Mouse (Mus musculus) kidney, adult 11 months (tissue): Measurements from ENCODE around the gene Ern1.
"Not testable (repeated sequence)": the region's sequence is repeated elsewhere in the genome, so short reads cannot be mapped to it uniquely, and the experiment has no call there.

Experiments
- DNase-seq: peaks from one replicate; pipeline ENCODE4 v3.0.0; 2022

Ern1 gene

DNA sequence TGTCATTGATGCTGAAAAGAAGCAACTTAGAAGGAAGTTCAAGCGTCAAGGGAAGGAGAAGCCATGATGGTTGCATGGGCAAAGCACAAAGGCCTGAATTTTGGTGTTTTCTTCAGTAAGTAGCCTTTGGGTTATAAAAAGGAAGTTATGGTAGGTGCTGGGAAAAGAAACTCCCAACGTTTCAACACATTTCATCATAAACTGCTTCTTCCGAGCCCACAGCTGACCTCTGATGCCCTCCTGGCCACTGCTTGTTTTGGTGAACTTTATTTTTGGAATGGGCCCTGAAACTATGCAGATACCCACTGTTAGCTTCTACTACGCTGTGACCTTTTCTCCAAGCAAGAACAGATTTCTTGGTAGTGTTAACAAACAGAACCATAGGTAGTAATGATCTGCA, 58.0 kb downstream of the Ern1 start:
- no peak for DNase-seq

GRCm38 (mm10) chr11:106428556-106428955, 59.1 kb downstream of the Ern1 start:
- no peak for DNase-seq

GRCm38 (mm10) chr11:106428106-106428505, 59.5 kb downstream of the Ern1 start:
- DNase-seq = no peak

DNA sequence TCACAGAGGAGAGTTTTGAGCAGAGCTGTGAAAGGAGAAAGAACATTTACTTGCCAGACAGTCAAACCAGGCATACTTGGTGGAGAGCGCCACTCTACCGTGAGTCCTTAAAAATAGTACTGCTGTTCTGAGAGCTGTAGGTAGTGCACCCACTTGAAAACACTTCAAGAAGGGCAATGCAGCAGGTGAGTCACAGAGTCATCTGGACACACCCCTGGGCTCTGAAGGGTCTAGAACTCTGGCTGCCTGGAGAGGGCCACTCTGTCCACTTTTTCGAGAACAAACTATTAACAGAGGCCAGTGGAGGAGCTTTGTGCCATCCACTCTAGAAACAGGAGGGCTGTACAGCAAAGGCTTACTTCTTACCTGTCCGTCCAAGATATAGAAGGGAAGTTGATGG, 61.2 kb downstream of the Ern1 start:
- DNase-seq = no peak

- no peak for DNase-seq
Measured at GRCm38 (mm10) chr11:106425201-106425600, 62.5 kb downstream of the Ern1 start.

GRCm38 (mm10) chr11:106419262-106420102, 68.2 kb downstream of the Ern1 start:
- no peak for DNase-seq

GRCm38 (mm10) chr11:106418622-106419196, 68.9 kb downstream of the Ern1 start:
- peak; percentile 74 for DNase-seq

DNA sequence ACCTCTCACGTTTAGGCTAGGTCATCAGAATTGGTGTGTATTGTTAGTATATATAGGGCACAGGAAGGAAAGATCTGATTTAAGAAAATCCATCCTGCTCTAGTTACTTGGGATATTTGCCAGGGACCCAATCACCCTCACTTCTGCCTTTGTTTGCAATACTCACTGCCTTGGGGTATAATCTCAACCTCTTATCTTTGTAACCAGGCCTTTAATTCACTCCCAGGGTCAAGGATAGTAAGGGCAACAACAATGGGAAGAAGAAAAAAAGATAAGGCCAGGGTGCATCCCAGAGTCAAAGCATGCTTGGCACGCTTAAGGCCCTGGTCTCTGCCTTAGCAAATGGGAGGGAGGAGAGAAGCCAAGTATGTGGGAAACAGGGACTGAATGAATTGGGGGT, 69.8 kb downstream of the Ern1 start:
- no peak for DNase-seq

GRCm38 (mm10) chr11:106416331-106416730, 71.3 kb downstream of the Ern1 start:
- no peak for DNase-seq

DNA sequence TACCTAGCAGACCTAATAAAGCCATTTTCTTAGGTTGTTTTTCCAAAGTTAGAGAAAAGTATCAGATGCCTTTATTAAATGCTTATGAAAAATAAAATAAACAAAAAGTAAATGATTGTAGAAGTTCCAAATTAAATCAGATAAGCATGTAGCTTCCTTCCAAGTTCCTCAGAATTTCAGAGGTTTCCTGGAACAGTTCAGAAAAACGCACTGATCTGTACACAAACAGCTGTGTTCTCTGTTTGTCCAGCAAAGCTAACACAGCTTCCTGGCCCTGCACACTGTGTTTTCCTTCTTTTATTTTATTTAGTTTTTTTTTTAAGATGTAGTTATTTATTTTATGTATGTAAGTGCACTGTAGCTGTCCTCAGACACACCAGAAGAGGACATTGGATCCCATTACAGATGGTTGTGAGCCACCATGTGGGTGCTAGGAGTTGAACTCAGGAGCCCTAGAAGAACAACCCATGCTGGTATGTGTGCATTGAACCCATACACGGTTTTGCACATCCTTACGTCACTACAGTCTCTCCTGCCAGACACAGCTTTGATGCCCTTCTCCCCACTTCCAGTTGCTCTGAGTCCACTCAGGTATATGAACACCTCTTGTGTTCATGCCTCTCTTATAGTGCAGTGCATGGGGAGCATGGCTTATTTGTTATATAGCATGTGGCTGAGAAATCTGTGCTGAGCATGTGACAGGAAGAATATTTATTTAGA, 74.9 kb downstream of the Ern1 start:
- no peak for DNase-seq

DNA sequence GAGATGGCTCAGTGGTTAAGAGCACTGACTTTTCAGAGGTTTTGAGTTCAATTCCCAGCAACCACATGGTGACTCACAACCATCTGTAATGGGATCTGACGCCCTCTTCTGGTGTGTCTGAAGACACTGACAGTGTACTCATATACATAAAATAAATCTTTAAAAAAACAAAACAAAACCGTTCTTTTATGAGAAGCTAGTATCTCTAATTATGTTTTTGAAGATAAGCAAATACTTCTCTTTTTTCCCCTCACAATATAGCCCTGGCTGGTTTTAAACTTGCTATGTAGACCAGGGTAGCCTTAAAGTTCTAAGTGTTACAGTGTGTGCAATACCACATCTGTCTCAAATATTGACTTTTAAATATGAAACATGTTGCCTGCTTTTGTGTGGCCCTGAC, 76.5 kb downstream of the Ern1 start:
- DNase-seq = no peak

GRCm38 (mm10) chr11:106410507-106410906, 77.1 kb downstream of the Ern1 start:
- no peak for DNase-seq

DNA sequence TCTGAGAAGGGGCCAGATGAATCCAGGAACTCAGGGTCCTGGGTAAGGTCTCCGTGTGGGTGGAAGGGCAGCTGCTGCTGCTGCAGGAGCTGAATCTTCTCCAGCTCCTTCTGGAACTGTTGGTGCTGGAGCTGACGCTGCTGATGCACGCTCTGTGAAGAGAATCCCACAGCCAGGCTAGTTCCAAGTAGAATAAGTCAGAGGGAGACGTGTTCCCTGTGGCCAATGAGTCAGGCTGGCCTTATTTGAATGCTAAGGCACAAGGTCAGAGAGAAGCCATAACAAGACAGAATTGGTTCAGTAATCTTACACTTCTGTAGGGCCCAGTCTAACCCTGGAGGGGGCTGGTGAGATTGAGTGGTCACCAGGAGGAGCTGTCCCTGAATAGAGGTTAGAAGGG, 77.6 kb downstream of the Ern1 start:
- DNase-seq = no peak

GRCm38 (mm10) chr11:106398481-106398880, 89.2 kb downstream of the Ern1 start:
- DNase-seq = no peak

- no peak for DNase-seq
Measured at GRCm38 (mm10) chr11:106397656-106398055, 90.0 kb downstream of the Ern1 start.

- DNase-seq = not testable (repeated sequence)
Measured at GRCm38 (mm10) chr11:106394055-106394454, 93.6 kb downstream of the Ern1 start.

- DNase-seq = no peak
Measured at GRCm38 (mm10) chr11:106393331-106393616, 94.4 kb downstream of the Ern1 start.

DNA sequence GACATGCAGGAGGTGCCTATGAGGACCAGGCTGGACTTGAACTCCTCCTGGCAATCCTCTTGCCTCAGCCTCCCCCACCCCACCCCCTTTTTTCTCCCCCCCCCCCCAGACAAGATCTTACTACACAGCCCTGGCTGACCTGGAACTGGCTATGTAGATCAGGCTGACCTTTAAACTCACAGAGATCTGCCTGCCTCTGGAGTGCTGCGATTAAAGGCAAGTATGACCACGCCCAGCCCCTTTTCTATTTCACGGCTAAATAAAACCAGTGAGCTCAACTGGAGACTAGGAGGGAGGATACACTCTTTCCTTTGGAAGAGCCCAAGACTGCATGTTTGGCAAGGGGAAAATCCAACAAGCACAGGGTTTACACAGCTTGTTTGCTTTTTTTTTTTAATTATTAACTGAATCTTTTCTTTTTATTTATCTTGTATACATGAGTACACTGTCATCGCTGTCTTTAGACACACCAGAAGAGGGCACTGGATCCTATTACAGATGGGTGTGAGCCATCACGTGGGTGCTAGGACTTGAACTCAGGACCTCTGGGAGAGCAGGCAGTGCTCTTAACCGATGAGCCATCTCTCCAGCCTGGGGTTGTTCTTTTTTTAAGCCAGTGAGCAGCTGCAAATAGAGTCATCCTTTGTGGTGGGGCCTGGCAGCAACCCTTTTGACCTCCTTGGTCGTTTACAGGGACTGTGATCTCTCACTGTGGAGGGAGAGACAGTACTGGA, 94.9 kb downstream of the Ern1 start:
- DNase-seq = no peak

DNA sequence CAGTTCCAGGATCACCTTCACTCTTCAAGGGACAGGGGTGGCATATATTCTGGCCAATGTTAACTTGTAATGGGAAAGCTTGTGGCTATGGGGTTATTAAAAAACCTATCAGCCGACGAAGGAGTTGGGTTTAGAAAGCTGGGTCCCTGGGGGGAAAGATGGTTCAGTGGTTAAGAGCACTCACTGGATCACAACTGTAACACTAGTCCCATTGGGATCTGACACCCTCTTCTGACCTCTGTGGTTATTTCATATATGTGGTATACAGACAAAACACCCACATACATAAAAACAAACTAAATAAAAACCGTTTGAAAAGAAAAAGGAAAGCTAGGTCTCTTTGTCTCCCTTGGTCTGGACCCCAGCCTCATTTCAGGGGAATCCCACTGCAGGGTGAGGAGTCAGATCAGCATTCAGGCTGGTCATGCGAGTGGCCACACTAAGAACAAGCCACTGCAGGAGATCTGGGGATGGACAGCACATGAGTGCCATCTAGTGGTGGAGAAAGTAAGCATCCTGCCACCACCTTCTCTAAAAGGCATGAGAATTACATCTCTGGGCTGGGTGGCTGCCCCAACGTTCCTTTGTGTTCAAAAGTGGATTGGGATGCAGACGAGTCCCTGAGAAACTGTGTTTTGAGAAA, 96.0 kb downstream of the Ern1 start:
- peak; percentile 52 for DNase-seq

DNA sequence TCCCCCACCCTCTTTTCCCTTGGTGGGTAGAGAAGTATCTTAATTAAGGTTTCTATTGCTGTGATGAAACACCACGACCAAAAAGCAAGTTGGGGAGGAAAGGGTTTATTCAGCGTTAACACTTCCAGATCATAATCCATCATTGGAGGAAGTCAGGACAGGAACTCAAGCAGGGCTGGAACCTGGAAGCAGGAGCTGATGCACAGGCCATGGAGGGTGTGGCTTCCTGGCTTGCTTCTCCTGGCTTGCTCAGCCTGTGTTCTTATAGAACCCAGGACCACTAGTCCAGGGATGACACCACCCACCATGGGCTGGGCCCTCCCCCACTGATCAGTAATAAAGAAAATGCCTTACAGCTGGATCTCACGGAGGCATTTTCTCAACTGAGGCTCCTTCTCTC, 96.9 kb downstream of the Ern1 start:
- DNase-seq = no peak

DNA sequence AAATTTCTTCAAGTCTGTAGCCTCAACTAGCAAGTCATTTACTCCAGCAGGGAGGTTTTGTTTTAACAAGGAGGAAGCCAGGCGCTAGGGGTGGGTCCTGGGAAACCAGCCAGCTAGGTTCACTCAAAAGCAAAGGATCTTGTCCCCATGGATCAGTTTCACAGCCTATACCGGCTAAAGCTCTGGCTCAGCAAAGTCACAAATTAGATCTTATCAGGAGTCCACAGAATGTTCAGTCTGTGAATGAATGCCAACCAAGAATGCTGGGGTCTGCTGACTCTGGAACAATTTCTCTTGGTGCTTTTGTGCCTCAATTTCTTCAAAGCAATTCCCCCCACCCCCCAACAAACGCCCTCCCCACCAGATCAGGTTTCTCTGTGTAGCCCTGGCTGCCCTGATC, 98.0 kb downstream of the Ern1 start:
- no peak for DNase-seq

DNA sequence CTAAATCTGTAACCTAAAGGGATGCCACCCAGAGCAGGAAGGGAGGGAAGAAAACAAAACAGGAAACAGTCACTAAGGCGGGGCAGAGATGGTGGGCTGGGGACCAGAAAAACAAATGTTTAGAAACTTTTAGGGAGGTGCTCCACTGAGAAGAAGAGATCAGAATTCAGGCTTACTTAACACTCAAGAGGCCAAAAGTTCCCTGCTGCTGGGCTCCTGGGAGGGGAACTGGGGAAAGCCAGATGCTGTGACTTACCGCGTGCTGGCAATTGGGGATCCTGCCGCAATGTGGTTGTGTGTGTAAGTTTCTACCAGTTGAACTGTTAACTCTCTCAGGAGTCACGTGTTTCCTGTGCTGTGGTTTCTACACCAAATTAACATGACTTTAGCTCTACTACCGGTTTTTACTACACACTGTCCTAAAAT, 99.8 kb downstream of the Ern1 start, which contains the start of gene Icam2:
Icam2 (minus strand) TSS at position 285 of the 426 bp plus-strand sequence.
- DNase-seq = no peak

DNA sequence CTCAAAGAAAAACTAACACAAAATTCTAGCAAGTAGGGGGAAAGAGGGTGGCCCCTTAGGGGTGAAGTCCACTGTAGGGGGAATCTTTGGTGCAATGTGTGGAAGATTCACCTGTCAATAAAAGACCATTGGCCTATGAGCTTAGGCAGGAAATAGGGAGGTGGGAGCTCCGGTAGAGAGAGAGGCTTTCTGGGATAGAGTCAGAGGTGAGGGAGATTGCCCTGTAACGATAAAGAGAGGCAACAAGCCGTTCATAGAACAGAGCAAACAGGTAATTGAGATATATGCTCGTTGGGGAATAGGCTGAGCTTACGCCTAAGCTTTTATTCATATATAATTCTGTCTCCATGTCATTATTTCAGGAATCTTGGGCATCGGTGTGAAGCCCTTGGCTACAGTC, 100.6 kb downstream of the Ern1 start:
- DNase-seq = no peak
